Mouse (Mus musculus) megakaryocyte, embryonic 14.5 days (primary cell): ENCODE results near the gene Tcaim.

Experiments
- FLI1 ChIP-seq: IDR thresholded peaks from 2 replicates; pipeline ENCODE4 v1.6.1; 2012; ENCODE audit warnings: low read length, inconsistent platforms, mixed read lengths
- GATA1 ChIP-seq: IDR thresholded peaks from 3 replicates; pipeline ENCODE4 v1.6.1; 2012; ENCODE audit warnings: mixed read lengths, low read length, inconsistent platforms, borderline replicate concordance

GRCm38 (mm10) chr9:122807186-122807585, 1.8 kb downstream of the Tcaim start:
- TF ChIP-seq GATA1: no peak
- no peak for TF ChIP-seq FLI1
